ENCODE assay signal across 9 mouse cellular contexts in genomic region chr11:33170489-33170888, GRCm38 (mm10). TPM values are rescaled to one million over a fixed set of nuclear protein-coding genes. Genes with fewer than 3 reads are reported as not detected.
A peak's percentile ranks its signal among the peaks of the same experiment; 100 is the strongest.
DNase-seq lines count a peak whose midpoint lies in the region; ATAC-seq and TF ChIP-seq lines count a peak whose summit lies in the region.
"Had no signal": no experiment of that assay in that cellular context is flagged by ENCODE, and none has a peak within 500 bp of the region (broad histone marks: within the 10 kb centered on the region; RNA-seq: fewer than 3 reads in every experiment).

No protein-coding gene starts in this region.

- no peak overlapping the region for H3K9ac ChIP-seq in intestine, postnatal 0 days (ENCODE audit: low read depth, low read length)
- no peak overlapping the region for H3K9ac ChIP-seq in intestine, embryonic 15.5 days
- H3K9ac ChIP-seq: limb, embryonic 15.5 days had no signal

- peak; percentile 85 for TF ChIP-seq CTCF in intestine, postnatal 0 days (IDR thresholded peaks at IDR 0.05; ENCODE audit: low read depth)

- H3K9me3 ChIP-seq in intestine, postnatal 0 days (ENCODE audit: control insufficient read depth), result no peaks in the 10 kb centered on the region
- H3K9me3 ChIP-seq in intestine, embryonic 15.5 days, result no peaks in the 10 kb centered on the region
- H3K9me3 ChIP-seq: limb, embryonic 15.5 days had no signal

- H3K36me3 ChIP-seq in intestine, postnatal 0 days (ENCODE audit: control insufficient read depth, insufficient read depth), result no peaks in the 10 kb centered on the region
- H3K36me3 ChIP-seq in intestine, embryonic 15.5 days, result no peaks in the 10 kb centered on the region
- H3K36me3 ChIP-seq: limb, embryonic 15.5 days had no signal

- no peak for ATAC-seq in intestine, postnatal 0 days
- no peak for ATAC-seq in intestine, embryonic 15.5 days
- peak; percentile 46 for ATAC-seq in activated CD4-positive, CD25-positive, alpha-beta regulatory T cell, adult 4 months
- ATAC-seq in erythroblast, adult 5-6 weeks (replicated peaks; ENCODE audit: low FRiP score, poor library complexity, severe bottlenecking), result no peak

- no peaks in the 10 kb centered on the region for H3K4me1 ChIP-seq in intestine, postnatal 0 days (replicated peaks; ENCODE audit: control insufficient read depth, insufficient read depth, low read length)
- no peaks in the 10 kb centered on the region for H3K4me1 ChIP-seq in intestine, embryonic 15.5 days (replicated peaks)
- H3K4me1 ChIP-seq: limb, embryonic 15.5 days had no signal

- no peak overlapping the region for H3K4me3 ChIP-seq in intestine, postnatal 0 days (ENCODE audit: low read depth, low read length)
- no peak overlapping the region for H3K4me3 ChIP-seq in intestine, embryonic 15.5 days (replicated peaks)
- H3K4me3 ChIP-seq: limb, embryonic 15.5 days had no signal

- peaks cover 8% of the 10 kb centered on the region; the same call in 1 of the 2 replicates for H3K27me3 ChIP-seq in intestine, postnatal 0 days (replicated peaks; ENCODE audit: control insufficient read depth, insufficient read depth, low read length)
- H3K27me3 ChIP-seq in intestine, embryonic 15.5 days (replicated peaks), result no peaks in the 10 kb centered on the region

- peak; percentile 43 to 63 for DNase-seq in CD8-positive naive resting alpha-beta T cell, adult 2 months (ENCODE audit: low read depth in 2 of 2, low spot score in 2 of 2)
- peak; percentile 67 for DNase-seq in embryo, embryonic 11 days
- DNase-seq in layer of hippocampus, postnatal 10 days (ENCODE audit: low spot score in 2 of 2), result peak; percentile 60 to 65
- DNase-seq in natural killer cell, adult 2 months (ENCODE audit: low spot score in 2 of 2), result peak; percentile 48 to 49

- WGBS in intestine, postnatal 0 days, result 12% methylated on average over 9 of the region's 9 CpGs
- 12% methylated on average over 9 of the region's 9 CpGs for WGBS in intestine, embryonic 15.5 days

- H3K27ac ChIP-seq in intestine, postnatal 0 days (ENCODE audit: low read depth, low read length), result no peak overlapping the region
- no peak overlapping the region for H3K27ac ChIP-seq in intestine, embryonic 15.5 days
- H3K27ac ChIP-seq: limb, embryonic 15.5 days had no signal

- no peak overlapping the region for H3K4me2 ChIP-seq in intestine, postnatal 0 days (replicated peaks; ENCODE audit: low read depth)
- no peak overlapping the region for H3K4me2 ChIP-seq in intestine, embryonic 15.5 days (replicated peaks)
- H3K4me2 ChIP-seq: limb, embryonic 15.5 days had no signal

RNA-seq across cellular contexts. Expression of gene Npm1, which starts 7.5 kb away (rescaled TPM):
- 296 and 303 TPM in 2 replicates for polyA plus RNA-seq in intestine, postnatal 0 days (2015; fragmentation: Nextera tagmentation; extraction: Ambion mirVana)
- polyA plus RNA-seq in intestine, embryonic 15.5 days (2015; fragmentation: Nextera tagmentation; extraction: Ambion mirVana), result 950 and 1,035 TPM in 2 replicates
- polyA plus RNA-seq in activated CD4-positive, CD25-positive, alpha-beta regulatory T cell, adult 4 months (2017; shearing (Covaris generic)), result 1,000 to 10,000 TPM; 1,545 to 1,596 TPM
- 100 to 1,000 TPM; 225 to 246 TPM for total RNA-seq in layer of hippocampus, postnatal 10 days (2021)
- 384 and 435 TPM in 2 replicates for total RNA-seq in erythroblast, adult 5-6 weeks (2015; ENCODE audit: low replicate concordance)
- 473 and 516 TPM in 2 replicates for total RNA-seq in erythroblast, adult 5-6 weeks (2017; ENCODE audit: low replicate concordance)

RNA-seq across cellular contexts. Expression of gene Fgf18, which starts 23.3 kb away (rescaled TPM):
- 1.1 TPM in 2 replicates for polyA plus RNA-seq in intestine, postnatal 0 days (2015; fragmentation: Nextera tagmentation; extraction: Ambion mirVana)
- 1.9 and 2.4 TPM in 2 replicates for polyA plus RNA-seq in intestine, embryonic 15.5 days (2015; fragmentation: Nextera tagmentation; extraction: Ambion mirVana)
- polyA plus RNA-seq in activated CD4-positive, CD25-positive, alpha-beta regulatory T cell, adult 4 months (2017; shearing (Covaris generic)), result not detected
- 1 to 10 TPM; 8.1 to 8.9 TPM for total RNA-seq in layer of hippocampus, postnatal 10 days (2021)
- not detected in 2 replicates for total RNA-seq in erythroblast, adult 5-6 weeks (2015; ENCODE audit: low replicate concordance)
- not detected in 2 replicates for total RNA-seq in erythroblast, adult 5-6 weeks (2017; ENCODE audit: low replicate concordance)

RNA-seq across cellular contexts. Expression of gene Tlx3, which starts 32.9 kb away (rescaled TPM):
- not detected in 2 replicates for polyA plus RNA-seq in intestine, postnatal 0 days (2015; fragmentation: Nextera tagmentation; extraction: Ambion mirVana)
- polyA plus RNA-seq in intestine, embryonic 15.5 days (2015; fragmentation: Nextera tagmentation; extraction: Ambion mirVana), result 0.21 and 0.26 TPM in 2 replicates
- polyA plus RNA-seq in activated CD4-positive, CD25-positive, alpha-beta regulatory T cell, adult 4 months (2017; shearing (Covaris generic)), result not detected
- not detected for total RNA-seq in layer of hippocampus, postnatal 10 days (2021)
- not detected in 2 replicates for total RNA-seq in erythroblast, adult 5-6 weeks (2015; ENCODE audit: low replicate concordance)
- not detected in 2 replicates for total RNA-seq in erythroblast, adult 5-6 weeks (2017; ENCODE audit: low replicate concordance)
- polyA plus RNA-seq: limb, embryonic 15.5 days had no signal
